Mouse (Mus musculus) right cerebral cortex, postnatal 4 days (tissue): Measurements from ENCODE around the gene Gna13.

Experiments
- DNase-seq: peaks from one replicate; pipeline ENCODE4 v3.0.0-alpha.2; 2022

Gene Gna13

GRCm38 (mm10) chr11:109350317-109350714, 12.3 kb upstream of the Gna13 start:
- DNase-seq, result no peak

DNA sequence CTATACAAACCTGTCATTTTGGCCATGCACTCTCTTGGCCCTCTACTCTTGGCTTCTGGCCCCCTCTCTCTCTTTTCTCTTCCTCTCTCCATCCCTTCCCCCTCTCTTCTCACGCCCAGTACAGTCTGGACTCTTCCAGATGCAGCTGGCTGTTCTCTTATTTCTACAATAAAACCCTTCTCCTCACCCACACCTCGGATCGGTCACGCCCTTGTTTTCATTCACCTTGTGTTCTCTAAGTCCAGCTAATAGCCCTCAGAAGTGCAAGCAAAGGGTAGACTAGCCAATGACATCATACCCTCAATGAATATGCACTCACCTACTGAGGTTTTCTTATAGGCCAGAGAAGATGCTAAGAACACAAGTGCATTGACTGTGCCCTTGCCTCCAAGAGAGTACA, 11.1 kb upstream of the Gna13 start:
- DNase-seq, result no peak

- no peak for DNase-seq
Observed at GRCm38 (mm10) chr11:109353391-109354235, 9.0 kb upstream of the Gna13 start.

DNA sequence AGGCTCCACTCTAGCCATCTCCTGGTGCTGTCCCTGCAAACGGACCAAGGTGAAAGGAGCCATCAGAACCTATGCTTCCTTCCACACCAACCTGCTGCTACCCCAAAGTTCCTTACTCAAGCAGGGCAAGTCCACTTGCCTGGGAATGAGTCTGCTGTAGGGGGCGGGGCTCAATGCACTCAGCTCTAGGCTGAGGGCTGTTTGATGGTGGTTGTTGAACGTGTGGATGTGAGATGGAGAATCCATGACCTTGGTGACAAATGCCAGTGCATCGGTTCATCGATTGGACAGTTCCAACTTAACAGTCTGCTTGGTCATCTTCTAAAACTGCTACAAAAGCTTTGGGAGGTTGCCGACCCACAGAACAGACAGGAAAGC, 8.4 kb upstream of the Gna13 start:
- DNase-seq, result no peak

DNA sequence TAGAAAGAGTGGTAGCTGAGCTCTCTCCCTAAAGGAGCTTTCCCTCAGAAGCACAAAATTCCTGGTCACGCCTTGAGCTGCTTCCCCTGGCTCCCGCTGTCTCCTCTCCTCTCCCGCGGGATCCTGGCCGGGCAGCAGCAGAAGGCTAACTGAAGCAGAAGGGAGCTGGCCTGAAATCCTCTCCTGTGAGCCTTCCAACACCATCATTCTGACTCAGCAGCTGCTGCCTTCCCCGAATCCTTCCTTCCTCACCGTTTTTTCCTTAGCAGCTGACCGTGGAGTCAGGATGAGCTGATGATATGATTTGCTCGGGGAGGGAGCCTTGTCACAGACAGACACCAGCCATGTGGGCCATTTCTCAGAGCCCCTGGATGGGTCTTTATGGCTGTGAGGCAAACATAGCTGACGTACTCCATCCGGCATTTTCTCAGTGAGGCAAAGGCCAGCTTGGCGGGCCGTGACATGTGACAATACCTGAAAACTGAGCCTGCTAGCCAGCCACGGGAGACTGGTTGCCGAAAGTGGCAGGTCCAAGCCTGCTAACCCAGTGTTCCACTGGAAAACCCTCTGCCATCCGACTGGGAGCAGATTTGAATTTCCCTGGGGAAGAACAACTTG, 6.8 kb upstream of the Gna13 start:
- no peak for DNase-seq

DNA sequence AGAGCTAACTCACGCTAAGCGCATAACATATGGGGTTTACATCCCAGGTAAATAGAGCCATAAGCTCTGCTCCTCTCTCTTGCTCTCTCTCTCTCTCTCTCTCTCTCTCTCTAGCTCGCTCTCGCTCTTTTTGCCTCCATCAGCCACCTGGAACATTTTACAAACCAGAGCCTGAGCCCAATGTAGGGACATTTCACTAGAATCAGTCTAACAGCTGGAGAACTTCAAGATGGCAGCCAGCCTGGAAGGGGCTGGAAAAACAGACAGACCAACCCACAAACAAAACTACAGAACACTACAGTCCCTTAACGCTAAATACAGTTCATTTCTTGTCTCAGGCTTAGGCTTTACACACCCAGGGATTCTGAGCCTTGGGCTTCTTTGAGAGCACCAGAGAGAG, 5.5 kb upstream of the Gna13 start:
- no peak for DNase-seq

DNA sequence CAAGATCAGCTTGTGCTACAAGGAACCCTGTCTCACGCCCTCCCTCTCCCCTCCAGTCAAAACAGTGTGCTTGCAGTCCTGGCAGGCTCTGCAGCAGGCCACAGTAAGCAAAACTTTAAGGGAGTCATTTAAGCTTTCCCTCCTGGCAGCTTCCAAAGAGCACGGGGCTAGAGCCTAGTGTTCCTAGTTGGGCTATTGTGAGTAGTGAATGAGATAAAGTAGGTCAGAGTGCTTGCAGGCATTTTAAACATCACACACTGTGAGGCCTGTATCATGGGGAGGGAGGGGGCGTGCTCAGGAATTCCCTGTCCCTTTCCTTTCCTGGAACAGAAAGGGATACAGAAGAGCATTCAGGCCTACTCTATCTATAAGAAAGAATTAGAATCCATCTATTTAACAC, 4.1 kb upstream of the Gna13 start:
- DNase-seq, result no peak

DNA sequence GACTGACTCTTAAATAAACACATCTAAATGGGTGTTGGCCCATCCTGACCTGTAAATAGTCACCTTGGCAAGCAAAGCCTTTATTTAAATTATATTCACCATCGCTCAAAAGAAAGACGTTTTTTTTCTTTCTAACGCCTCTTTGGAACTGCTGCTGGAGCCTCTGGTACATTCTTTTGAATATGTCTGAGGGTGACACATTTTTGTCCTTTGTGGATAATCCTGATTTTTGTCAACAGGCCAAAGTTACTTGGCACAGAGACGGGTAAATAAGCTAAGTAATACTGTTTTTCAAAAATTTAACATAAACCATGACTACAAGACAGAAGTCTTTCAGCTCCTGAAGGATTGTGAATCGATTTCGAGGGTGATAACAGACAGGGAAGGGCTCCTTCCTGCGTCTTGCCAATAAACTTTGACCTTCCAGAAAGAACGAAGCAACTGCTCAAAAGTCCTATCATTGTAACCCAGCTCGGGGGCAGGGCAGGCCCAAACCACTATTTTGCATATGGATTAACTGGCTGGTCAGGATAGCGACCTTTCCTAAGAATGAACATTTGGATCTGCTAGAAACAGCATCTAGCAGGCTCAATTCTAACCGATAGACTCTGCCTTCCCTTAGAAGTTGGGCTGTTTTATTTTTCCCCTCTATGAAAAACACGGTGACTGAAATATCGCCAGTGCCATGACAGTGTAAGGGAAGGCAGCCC, 3.4 kb upstream of the Gna13 start:
- DNase-seq, result no peak

DNA sequence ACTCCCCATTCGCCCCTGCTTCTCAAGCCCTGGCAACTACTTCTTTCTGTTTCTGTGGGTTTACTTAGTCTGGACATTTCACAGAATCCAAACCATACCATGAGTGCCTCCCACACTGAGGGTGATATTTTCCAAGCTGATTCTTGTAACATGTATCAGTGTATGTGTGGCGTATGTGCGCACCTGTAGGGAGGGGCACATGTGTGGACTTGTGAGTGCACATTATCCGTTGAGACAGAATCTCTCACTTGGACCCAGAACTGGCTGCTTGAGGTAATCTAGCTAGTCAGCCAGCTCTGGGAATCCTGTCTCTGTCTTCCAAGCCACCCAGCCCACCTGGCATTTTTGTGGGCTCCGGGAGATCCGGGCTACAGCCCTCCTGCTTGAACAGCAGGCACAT, 2.5 kb upstream of the Gna13 start:
- no peak for DNase-seq

DNA sequence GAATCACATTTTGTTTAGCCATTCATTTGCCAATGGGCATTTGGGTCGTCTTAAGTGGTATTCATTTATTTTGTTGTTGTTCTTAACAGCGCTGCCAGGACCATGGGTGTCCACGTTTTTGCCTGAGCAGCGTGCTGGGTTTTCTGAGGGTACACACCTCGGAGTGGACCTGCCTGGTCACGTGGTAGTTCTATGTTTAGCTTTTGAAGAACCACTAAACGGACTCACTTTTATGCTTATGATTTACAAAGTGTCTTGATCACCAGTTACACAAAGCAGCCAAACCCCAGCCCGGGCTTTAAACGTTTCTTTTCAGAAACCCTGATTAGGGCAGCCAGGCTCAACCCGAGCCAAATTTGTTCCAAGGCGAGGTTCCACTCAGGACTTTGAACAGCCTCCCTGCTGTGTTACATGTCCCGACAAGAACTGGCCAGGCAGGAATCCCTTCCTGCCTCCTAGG, 2.0 kb upstream of the Gna13 start:
- DNase-seq, result no peak

DNA sequence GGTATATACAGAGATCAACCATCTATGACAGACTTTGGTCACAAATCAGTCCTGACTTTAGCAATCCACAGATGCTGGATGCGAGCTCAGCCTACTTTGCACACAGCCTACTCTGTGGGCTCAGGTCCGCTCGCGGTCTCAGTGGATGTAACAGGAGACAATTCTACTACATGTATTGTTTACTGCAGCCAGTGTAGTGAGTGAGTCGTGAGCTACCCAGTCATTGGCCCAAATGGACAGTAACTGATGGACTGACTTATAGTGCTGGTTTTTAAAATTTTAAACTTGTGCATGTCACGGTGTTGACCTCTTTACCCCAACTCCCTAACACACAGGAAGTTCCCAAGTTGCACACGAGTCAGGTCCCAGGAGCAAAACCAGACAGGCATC, 1.4 kb upstream of the Gna13 start:
- no peak for DNase-seq

GRCm38 (mm10) chr11:109361631-109362462, 784 bp upstream of the Gna13 start:
- no peak for DNase-seq

- DNase-seq, result no peak
Observed at GRCm38 (mm10) chr11:109363191-109364133, 831 bp downstream of the Gna13 start.

GRCm38 (mm10) chr11:109364337-109364736, 1.7 kb downstream of the Gna13 start:
- no peak for DNase-seq

- no peak for DNase-seq
Observed at GRCm38 (mm10) chr11:109364881-109365280, 2.2 kb downstream of the Gna13 start.

DNA sequence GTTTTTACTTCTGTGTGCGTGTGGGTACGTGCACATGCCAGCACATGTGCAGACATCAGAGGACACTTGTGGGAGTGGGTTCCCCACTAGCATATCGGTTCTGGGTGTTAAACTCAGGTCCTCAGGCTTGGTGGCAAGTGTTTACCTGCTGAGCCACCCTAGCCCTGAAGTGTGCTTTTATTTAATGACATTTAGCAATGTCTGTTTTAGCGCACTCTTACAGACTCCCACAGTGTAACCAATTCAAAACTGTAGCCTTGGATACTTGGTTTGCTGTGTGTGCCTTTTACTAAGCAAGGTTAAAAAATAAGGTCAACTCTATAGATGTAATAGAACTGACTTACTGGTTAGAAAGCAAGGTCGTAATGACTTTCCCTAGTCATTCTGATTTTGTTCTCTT, 3.2 kb downstream of the Gna13 start:
- no peak for DNase-seq

DNA sequence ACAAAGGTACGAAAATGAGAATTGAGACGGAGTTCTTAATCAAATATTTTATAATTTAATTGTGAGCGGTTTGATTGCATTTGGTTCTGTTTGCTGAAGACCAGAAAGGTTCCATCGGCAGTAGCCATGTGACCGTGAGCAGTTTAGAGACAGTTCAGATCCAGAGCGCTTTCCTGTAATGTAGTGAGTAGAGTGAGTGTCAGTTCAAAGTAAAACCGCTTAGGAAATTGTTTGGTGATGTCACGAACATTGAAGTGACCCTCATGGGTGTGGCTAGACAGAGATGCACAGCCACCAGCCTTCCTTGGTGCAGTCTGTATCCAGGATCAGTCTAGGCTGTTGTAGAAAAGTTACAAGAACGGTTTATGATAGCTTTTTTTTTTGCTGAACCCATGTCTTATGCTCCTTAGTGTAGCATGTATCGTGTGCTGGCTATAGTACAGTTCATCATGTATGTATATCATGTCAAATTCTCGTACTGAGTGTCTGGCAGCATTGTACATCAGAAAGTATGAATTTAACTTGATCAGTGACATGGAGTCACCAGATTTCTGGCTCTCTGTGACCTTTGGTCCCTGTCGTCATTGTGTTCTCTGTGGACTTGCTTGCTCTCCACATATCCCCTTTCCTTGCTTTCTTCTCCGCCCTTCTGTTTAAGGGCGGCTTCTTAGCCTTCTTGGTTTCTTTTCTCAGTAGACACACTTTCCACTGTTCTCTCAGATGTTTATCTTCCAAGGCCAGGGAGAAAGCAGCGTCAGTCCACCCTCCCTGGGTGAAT, 4.4 kb downstream of the Gna13 start:
- DNase-seq, result no peak

GRCm38 (mm10) chr11:109369026-109369637, 6.5 kb downstream of the Gna13 start:
- DNase-seq, result no peak

- DNase-seq, result no peak
Observed at GRCm38 (mm10) chr11:109375412-109375811, 12.8 kb downstream of the Gna13 start.

DNA sequence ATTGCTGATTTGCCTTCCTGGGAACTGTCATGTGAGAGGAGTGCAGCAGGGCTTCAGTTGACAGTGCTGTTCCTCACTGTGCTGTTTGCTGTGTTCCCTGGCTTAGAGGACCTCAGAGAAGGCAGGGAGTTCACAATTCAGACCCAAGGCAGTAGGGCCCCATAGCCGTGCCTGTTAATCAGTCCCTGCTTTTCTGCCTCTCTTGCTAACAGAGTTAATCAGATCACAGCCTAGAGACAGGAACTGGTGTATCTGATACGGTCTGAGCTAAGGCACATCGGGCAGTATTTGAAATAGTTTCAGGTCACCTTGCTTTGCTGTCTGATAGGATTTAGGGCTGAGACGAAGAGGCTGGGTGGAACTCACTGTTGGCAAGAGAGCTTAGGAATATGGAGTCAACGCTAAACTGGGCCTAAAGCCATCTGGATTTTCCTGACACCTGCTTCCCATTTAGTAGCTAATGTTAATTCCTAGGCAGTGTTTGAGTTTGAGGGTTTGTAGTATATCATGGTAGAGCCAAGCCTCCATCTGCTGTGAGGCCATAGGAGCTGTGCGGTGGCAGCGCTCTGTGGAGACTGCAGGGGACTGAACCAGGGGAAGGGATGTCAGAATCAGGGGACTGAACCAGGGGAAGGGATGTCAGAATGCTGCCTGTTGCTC, 14.0 kb downstream of the Gna13 start:
- no peak for DNase-seq
